Mouse (Mus musculus) intestine, postnatal 0 days (tissue): Measurements from ENCODE around the gene Scn4b. TPM values are rescaled to one million over a fixed set of nuclear protein-coding genes. Genes with fewer than 3 reads are reported as not detected.
A peak's percentile ranks its signal among the peaks of the same experiment; 100 is the strongest.

Experiments
- ATAC-seq: fragments of 200-750 bp; cut with Nextera tagmentation; 2 replicates; pipeline ENCODE4 v1.8.0; 2017; ENCODE audit warnings: mild to moderate bottlenecking, moderate TSS enrichment, moderate library complexity
- H3K27ac ChIP-seq: fragments of 300-500 bp; sonication (generic); 2 replicates; pipeline ENCODE4 v1.5.1; 2014; ENCODE audit warnings: mild to moderate bottlenecking, low read depth, low read length, moderate library complexity
- H3K27me3 ChIP-seq: fragments of 300-500 bp; sonication (generic); replicated peaks from 2 replicates; pipeline ENCODE4 v1.6.1; 2014; ENCODE audit warnings: low read length, mixed read lengths; ENCODE audit not compliant: control insufficient read depth, insufficient read depth
- H3K36me3 ChIP-seq: fragments of 300-500 bp; sonication (generic); 2 replicates; pipeline ENCODE4 v1.6.1; 2014; ENCODE audit warnings: mild to moderate bottlenecking, moderate library complexity; ENCODE audit not compliant: control insufficient read depth, insufficient read depth
- H3K4me1 ChIP-seq: fragments of 300-500 bp; sonication (generic); replicated peaks from 2 replicates; pipeline ENCODE4 v1.6.1; 2014; ENCODE audit warnings: antibody characterized with exemption, low read length, mixed read lengths; ENCODE audit not compliant: control insufficient read depth, insufficient read depth
- H3K4me2 ChIP-seq: fragments of 300-500 bp; sonication (generic); replicated peaks from 2 replicates; pipeline ENCODE4 v1.6.1; 2014; ENCODE audit warnings: low read depth, mild to moderate bottlenecking, moderate library complexity
- H3K4me3 ChIP-seq: fragments of 300-500 bp; sonication (generic); 2 replicates; pipeline ENCODE4 v1.5.1; 2014; ENCODE audit warnings: low read depth, low read length
- H3K9ac ChIP-seq: fragments of 300-500 bp; sonication (generic); 2 replicates; pipeline ENCODE4 v1.6.1; 2014; ENCODE audit warnings: mild to moderate bottlenecking, low read depth, low read length
- H3K9me3 ChIP-seq: fragments of 300-500 bp; sonication (generic); 2 replicates; pipeline ENCODE4 v1.6.1; 2016; ENCODE audit warnings: mixed run types; ENCODE audit not compliant: control insufficient read depth
- CTCF ChIP-seq: sonication (generic); IDR thresholded peaks from 2 replicates; pipeline ENCODE4 v1.5.1; 2016; ENCODE audit warnings: low read depth, mild to moderate bottlenecking, control low read depth, antibody characterized with exemption, moderate library complexity
- WGBS: fragments of 180-500 bp; shearing (Covaris S2); extraction: QIAGEN DNeasy Blood & Tissue Kit; methylation state at CpG from one replicate; pipeline ENCODE4 v1.1.7; 2014; 5-methylcytosine and 5-hydroxymethylcytosine counted together
- polyA plus RNA-seq: library from polyadenylated mRNA; unstranded; fragments of >200 nt; fragmentation: Nextera tagmentation; extraction: Ambion mirVana; gene quantifications from 2 replicates; pipeline ENCODE4 v1.2.1, GENCODE M21; 2015

The Scn4b gene
- polyA plus RNA-seq, 1 experiment from 2014 or later = 0.04 TPM

GRCm38 (mm10) chr9:45102528-45102927, 35.7 kb upstream of the Scn4b start:
- H3K36me3 ChIP-seq = no peaks in the 10 kb centered on the region
- peaks cover 11% of the 10 kb centered on the region for H3K4me1 ChIP-seq
- peak overlapping the region; percentile 57 for H3K4me2 ChIP-seq
- no peak for ATAC-seq
- H3K27ac ChIP-seq = peak overlapping the region; percentile 85
- WGBS = 60% methylated on average over 1 of the region's 1 CpGs
- no peak overlapping the region; the same call in 1 of the 2 replicates for H3K9ac ChIP-seq
- H3K9me3 ChIP-seq = no peaks in the 10 kb centered on the region
- TF ChIP-seq CTCF = no peak
- H3K27me3 ChIP-seq = no peaks in the 10 kb centered on the region
- no peak overlapping the region for H3K4me3 ChIP-seq

DNA sequence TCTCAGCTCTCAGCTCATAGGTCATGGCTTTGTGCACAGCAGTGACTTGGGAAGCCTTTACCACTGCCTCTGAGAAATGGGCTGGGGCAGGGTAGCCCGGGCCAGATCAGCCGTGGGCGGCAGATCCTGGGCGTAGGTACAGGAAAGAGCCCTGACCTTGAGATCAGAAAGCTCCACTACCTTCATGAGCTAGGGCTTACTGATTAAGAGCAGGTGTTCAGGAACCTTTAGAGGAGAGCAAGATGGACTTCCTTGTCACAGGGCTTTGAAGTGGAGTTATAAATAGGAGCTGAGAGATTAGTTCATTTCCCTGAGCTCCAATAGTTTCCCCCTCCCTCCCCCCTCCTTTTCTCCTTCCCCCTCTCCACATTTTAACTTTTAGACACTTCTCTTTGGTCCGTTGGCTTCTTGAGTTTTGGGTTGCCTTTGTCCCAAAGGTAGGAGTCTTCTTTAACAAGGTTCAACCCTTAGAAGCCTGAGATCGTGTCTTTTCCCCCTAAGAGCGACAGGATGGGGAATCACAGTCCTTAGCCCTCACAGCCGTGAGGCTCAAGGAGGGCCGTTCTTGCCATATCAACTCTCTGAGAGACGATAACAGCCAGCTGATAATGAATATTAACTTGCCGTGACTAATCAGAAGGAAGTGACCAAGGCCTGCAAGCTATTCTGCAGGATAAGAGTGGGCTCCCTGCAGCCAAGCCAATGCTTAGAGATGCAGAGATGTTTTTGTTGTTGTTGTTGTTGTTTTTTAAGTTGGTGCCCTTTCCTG, 34.8 kb upstream of the Scn4b start:
- TF ChIP-seq CTCF = no peak
- peak overlapping the region; percentile 57 for H3K4me2 ChIP-seq
- peak; percentile 83 for ATAC-seq

DNA sequence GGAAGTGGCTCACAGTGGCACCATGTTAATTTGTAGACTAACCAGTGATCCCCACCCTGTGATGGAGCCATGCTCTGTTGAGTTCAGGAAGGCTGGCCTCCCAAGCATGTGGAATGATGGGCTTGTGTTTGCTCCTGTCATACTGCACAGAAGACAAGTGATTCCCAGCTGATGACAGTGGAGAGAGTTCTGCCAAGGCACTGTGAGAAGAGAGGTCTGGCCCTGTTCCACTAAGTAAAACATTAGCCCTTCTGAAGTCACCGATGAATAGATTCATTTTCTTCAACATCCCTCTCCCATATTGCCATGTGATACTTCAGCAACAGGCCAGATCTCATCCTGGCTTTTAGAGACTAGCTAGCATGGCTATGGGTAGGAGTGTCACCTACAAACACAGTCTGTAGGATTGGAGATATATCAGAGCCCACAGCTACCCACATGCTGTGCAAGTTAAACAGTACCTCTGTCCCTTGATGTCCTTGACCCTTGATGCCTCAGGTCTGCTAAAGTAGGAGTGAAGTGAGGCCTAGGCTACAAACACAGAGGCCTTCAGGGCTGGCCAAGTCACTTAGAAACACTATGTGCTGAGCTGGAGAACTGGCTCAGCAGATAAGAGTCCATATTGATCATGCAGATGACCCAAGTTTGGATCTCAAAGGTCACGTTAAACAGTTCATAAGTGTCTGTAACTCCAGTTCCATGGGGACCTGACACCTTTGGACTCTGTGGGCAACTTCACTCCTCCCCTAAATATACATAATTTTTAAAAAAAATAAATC, 32.4 kb upstream of the Scn4b start:
- peak overlapping the region; percentile 57 for H3K4me2 ChIP-seq
- H3K27me3 ChIP-seq = no peaks in the 10 kb centered on the region
- peak; percentile 68 for ATAC-seq
- peak overlapping the region; percentile 42; the same call in 1 of the 2 replicates for H3K4me3 ChIP-seq
- peak overlapping the region; percentile 78 for H3K27ac ChIP-seq
- peaks cover 9% of the 10 kb centered on the region for H3K4me1 ChIP-seq
- H3K9me3 ChIP-seq = no peaks in the 10 kb centered on the region
- H3K36me3 ChIP-seq = no peaks in the 10 kb centered on the region
- H3K9ac ChIP-seq = no peak overlapping the region
- no peak for TF ChIP-seq CTCF
- 51% methylated on average over 2 of the region's 2 CpGs for WGBS

More for the DNA sequence above, 34.8 kb upstream of the Scn4b start:
- Histone ChIP-seq H3K9ac (no peak overlapping the region), H3K27ac (peak overlapping the region; percentile 85), H3K9me3 (no peaks in the 10 kb centered on the region), H3K4me3 (peak overlapping the region; percentile 42), H3K27me3 (no peaks in the 10 kb centered on the region), H3K36me3 (no peaks in the 10 kb centered on the region), H3K4me1 (peaks cover 11% of the 10 kb centered on the region)
- 26% methylated on average over 11 of the region's 11 CpGs for WGBS

- Histone ChIP-seq H3K27ac (no peak overlapping the region), H3K4me3 (no peak overlapping the region), H3K36me3 (no peaks in the 10 kb centered on the region), H3K4me1 (0 out of 2 replicates have a peak, but pooled peaks cover 11% of the 10 kb centered on the region), H3K4me2 (peak overlapping the region; percentile 40), H3K9me3 (no peaks in the 10 kb centered on the region), H3K9ac (no peak overlapping the region), H3K27me3 (no peaks in the 10 kb centered on the region)
- TF ChIP-seq CTCF = no peak
- 22% methylated on average over 14 of the region's 14 CpGs for WGBS
- ATAC-seq = no peak
Measured at GRCm38 (mm10) chr9:45115706-45116105, 22.5 kb upstream of the Scn4b start.

DNA sequence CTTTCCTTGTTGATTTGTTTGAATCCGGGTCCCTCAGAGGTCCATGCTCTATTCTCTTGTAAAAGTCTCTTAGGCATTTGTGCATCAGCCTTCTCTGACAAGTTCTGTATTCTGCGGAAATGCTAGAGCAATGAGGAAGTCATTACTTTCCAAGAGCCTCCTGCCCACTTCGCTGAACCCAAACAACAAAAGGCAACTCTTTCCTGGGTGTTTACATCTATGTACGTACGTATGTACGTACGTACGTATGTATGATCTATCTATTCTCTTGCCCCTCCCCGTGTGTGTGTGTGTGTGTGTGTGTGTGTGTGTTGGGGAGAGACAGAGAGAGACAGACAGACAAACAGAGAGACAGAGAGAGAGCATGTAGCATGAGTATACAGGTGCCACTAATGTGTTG, 21.4 kb upstream of the Scn4b start:
- Histone ChIP-seq H3K4me2 (peak overlapping the region; percentile 41), H3K27me3 (no peaks in the 10 kb centered on the region), H3K4me1 (peaks cover 12% of the 10 kb centered on the region; the same call in 1 of the 2 replicates), H3K9me3 (no peaks in the 10 kb centered on the region), H3K36me3 (no peaks in the 10 kb centered on the region), H3K9ac (no peak overlapping the region), H3K27ac (peak overlapping the region; percentile 23), H3K4me3 (no peak overlapping the region)
- peak; percentile 51 for ATAC-seq
- WGBS = 16% methylated on average over 9 of the region's 9 CpGs
- no peak for TF ChIP-seq CTCF

DNA sequence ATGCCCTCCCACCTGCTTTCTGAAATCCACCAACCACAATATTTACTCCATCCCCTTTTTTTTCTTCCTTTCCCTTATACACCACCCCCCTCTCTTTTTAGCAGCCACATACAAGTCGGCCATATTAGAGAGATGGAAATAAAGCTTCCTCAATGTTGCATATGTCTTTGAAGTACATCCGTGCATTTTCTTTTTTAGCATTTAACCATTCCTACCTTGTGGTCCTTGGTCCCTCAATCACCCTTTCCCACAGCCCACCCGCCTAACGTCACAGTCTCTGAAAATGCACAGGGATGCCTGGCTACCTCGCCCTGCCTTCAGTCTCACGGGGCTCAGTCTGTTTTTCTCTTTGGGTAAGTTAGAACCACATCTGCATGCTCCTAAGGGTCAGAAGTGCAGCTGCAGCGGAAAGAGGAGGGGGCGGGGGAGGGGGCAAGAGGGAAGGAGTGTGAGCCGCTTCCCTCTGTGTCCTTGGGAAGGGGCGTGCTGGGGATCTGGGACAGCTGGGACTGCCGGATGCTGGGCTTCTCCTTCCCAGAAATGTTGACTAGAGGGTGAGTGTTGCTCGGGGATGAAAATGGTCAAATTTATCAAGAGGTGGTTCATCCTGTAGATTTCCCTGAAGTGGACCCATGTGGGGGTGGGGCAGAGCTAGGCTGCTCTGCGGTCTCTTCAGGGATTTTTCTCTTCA, 20.3 kb upstream of the Scn4b start, which contains the start of gene Scn2b:
Gene Scn2b, plus strand, starts transcription at position 42 of the 691 bp plus-strand sequence.
- TF ChIP-seq CTCF = no peak
- no peaks in the 10 kb centered on the region for H3K27me3 ChIP-seq
- H3K36me3 ChIP-seq = no peaks in the 10 kb centered on the region
- peak within 1 kb of the TSS; percentile 55 for H3K4me2 ChIP-seq
- 14% methylated on average over 13 of the region's 13 CpGs for WGBS
- H3K9me3 ChIP-seq = no peaks in the 10 kb centered on the region
- H3K9ac ChIP-seq = 0 out of 2 replicates have a peak within 1 kb of the TSS, but pooled peaks have one; percentile 22
- H3K4me3 ChIP-seq = peak within 1 kb of the TSS; percentile 35
- peaks cover 16% of the 10 kb centered on the region; the same call in 1 of the 2 replicates for H3K4me1 ChIP-seq
- no peak for ATAC-seq
- H3K27ac ChIP-seq = peak within 1 kb of the TSS; percentile 23
